Mouse (Mus musculus): ENCODE measurements at regions not wholly inside any gene's neighbourhood (a gene's known extent, or its start where the extent isn't known, plus 50 kb on each side); places are given as distances from the start of the nearest gene placed in this dataset.
"Not testable (repeated sequence)": the region's sequence is repeated elsewhere in the genome, so short reads cannot be mapped to it uniquely, and the experiment has no call there.

GRCm38 (mm10) chr13:50092537-50092936, 157.6 kb downstream of the Gm906 start:
- no peak for DNase-seq (ENCODE audit: low spot score)

- no peak for DNase-seq (ENCODE audit: low spot score)
Observed at GRCm38 (mm10) chr13:50064841-50065240, 185.3 kb downstream of the Gm906 start.

DNA sequence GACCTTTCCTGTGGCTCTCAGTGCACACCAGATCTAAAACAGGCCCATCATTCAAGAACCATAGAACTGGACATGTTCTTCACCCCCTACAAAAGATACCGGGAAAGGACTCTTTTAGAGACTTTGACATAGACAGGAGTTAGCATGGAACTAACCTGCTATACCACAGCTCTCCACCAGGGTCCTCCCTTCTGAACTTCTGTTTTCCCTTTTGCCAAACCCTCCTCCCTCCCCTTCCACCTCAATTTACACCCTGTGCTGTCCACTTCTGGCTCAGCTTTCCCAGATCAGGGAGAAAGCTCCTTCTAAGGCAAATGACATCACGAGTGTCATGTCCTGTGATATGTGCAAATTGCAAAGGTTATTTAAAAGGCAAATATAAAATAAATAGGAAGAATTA, 185.7 kb downstream of the Gm906 start:
- not testable (repeated sequence) for DNase-seq (ENCODE audit: low spot score)

- DNase-seq (ENCODE audit: low spot score) = not testable (repeated sequence)
Observed at GRCm38 (mm10) chr13:50059676-50060075, 190.4 kb downstream of the Gm906 start.

GRCm38 (mm10) chr13:50059054-50059453, 191.1 kb downstream of the Gm906 start:
- DNase-seq (ENCODE audit: low spot score) = not testable (repeated sequence)

DNA sequence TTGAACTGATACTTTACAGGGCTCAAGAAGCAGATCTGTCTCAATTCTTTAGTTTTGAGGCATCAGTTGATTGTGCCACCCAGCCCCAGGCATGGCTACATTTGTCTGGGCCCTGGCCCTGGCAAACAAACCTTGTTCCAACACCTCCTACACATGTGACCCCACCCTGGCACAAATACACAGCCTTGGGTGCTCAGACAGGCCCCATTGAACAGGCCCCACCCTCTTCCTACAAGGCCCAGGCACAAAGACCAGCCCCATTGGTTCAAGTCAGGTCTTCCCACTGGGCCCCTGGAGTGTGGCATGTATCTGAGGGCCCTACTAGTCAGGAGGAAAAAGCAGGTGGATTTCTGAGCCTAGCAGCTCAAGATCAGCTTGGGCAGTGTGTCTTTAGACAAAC, 198.4 kb downstream of the Gm906 start:
- not testable (repeated sequence) for DNase-seq (ENCODE audit: low spot score)

DNA sequence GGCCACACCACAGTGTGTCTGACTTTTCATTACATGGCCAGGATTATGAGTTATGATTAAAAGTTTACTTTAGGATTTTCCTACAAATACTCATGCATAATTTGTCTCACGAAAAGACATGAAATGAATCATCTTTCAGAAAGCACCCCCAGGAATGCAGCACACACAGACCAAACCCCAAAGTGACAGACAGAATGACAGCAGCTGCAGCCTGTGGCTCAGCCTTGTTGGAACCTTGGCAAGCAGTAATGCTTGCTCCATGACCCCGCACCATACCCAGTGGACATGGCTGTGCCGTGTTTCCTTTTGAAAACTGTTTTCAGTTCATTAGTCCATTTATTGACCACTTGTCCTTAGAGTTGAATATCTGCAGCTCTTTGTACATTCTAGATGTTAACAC, 199.0 kb downstream of the Gm906 start:
- DNase-seq (ENCODE audit: low spot score) = not testable (repeated sequence)

DNA sequence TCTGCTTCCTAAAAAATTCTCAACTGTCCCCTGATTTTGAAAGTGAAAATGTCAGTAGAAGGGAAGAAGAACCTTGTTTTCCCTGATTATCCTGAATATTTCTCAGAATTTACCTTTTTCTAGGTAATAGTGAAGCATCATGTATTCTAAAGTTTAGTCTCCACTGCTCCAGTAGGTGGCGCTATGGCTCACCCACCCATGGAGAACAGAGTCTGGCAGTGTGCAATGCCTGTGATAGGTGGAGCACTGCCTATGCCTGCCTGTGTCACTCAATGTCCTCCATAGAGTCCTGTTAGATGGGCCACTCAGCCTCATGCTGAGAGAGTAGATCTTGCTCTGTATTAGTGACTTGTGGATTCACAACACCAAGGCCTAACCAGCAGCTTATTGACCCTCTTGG, 218.4 kb downstream of the Gm906 start:
- no peak for DNase-seq (ENCODE audit: low spot score)

GRCm38 (mm10) chr13:50007730-50008129, 208.9 kb upstream of the Gm30302 start:
- DNase-seq (ENCODE audit: low spot score) = not testable (repeated sequence)

DNA sequence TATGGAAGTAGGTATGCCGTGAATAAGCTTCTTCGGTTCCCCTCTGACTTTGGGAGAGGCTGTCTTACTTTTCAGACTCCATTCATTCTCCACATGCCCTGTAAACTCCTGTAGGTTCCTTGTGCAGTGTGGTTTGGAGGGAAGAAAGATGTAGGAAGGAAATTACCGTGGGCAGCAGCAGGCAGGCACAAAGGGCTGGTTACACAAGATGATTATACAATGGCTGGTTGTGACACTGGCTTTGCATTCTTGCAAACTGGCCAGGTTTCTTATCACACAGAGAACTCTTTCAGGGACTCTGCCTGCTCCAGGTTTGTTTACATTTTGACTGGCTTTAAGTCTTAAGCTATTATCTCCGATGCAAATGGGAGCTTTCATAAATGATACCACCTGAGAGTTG, 167.3 kb upstream of the Gm30302 start:
- DNase-seq (ENCODE audit: low spot score) = peak; percentile 3

DNA sequence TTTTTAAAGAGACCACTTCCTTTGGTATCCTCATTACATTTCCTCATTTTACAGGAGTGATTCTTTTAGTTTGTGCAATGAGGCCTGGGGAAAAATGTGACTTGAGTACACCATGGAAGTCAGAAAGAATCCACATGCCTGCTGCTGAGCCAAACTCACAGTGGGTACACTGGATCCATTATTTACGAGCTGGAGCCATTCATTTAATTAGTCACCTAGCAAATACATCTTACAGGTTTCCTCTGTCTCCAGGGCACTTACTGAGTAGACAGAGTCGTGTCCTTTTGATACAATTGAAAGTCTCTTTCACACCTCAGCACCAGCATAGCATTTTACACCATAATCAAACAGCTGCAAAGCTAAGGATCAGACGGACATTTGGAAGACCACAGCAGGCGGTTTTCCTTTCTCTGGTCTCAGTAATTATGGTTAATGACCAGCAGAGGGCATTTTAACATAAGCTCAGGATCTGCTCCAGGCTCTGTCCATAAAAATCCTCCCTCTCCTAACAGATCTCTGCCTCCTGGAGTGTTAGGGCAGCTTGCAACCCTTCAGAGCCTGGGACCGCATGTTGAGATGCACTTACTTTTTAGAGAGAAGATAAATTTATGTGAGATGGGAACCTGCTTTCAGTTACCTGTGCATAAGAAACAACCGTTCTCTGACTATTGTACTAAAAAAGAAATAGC, 159.3 kb upstream of the Gm30302 start:
- not testable (repeated sequence) for DNase-seq (ENCODE audit: low spot score)

DNA sequence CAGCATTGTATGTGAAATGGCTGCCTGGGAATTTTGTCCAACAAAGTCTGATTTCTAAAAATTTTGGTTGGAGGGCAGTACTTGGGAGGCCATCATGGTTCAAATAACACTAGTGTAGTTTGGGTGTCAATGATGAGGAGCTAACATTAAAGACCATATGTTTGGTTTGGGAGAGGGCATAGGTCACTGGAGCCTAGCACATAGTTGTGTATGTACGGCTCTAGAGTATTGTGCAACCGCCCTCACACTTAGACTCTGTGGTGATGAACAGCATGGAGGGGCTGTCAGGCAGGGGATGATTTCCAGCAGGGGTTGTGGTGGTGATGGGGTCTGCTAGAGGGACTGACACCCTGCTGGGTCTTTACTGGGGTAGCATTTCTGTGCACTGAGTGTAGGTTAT, 117.0 kb upstream of the Gm30302 start:
- no peak for DNase-seq (ENCODE audit: low spot score)
